Mouse (Mus musculus) embryonic facial prominence, embryonic 11.5 days (tissue): ENCODE measurements around the gene Cnga4. TPM values are rescaled to one million over a fixed set of nuclear protein-coding genes. Genes with fewer than 3 reads are reported as not detected.
"Not testable (repeated sequence)": the region's sequence is repeated elsewhere in the genome, so short reads cannot be mapped to it uniquely, and the experiment has no call there.

ENCODE experiments used
- ATAC-seq: fragments of 200-750 bp; cut with Nextera tagmentation; replicated peaks from 2 replicates; pipeline ENCODE4 v1.8.0; 2017; ENCODE audit warnings: low read depth; ENCODE audit not compliant: insufficient number of reproducible peaks, low FRiP score, low TSS enrichment
- DNase-seq: peaks from one replicate; pipeline ENCODE4 v3.0.0-alpha.2; 2015; ENCODE audit warnings: low spot score
- H3K27ac ChIP-seq: fragments of 300-500 bp; sonication (generic); replicated peaks from 2 replicates; pipeline ENCODE4 v1.5.1; 2014; ENCODE audit warnings: mild to moderate bottlenecking, low read depth, low read length, control low read depth
- H3K27me3 ChIP-seq: fragments of 300-500 bp; sonication (generic); 2 replicates; pipeline ENCODE4 v1.6.1; 2014; ENCODE audit warnings: mild to moderate bottlenecking, low read length, moderate library complexity, mixed read lengths; ENCODE audit not compliant: control insufficient read depth, insufficient read depth
- H3K36me3 ChIP-seq: fragments of 300-500 bp; sonication (generic); replicated peaks from 2 replicates; pipeline ENCODE4 v1.6.1; 2014; ENCODE audit warnings: low read depth, mild to moderate bottlenecking, low read length, moderate library complexity, mixed read lengths; ENCODE audit not compliant: control insufficient read depth, insufficient read depth
- H3K4me1 ChIP-seq: fragments of 300-500 bp; sonication (generic); 2 replicates; pipeline ENCODE4 v1.6.1; 2014; ENCODE audit warnings: low read length, mixed read lengths; ENCODE audit not compliant: control insufficient read depth, insufficient read depth
- H3K4me2 ChIP-seq: fragments of 300-500 bp; sonication (generic); 2 replicates; pipeline ENCODE4 v1.6.1; 2014; ENCODE audit warnings: low read depth, mild to moderate bottlenecking, control low read depth, low read length, moderate library complexity
- H3K4me3 ChIP-seq: fragments of 300-500 bp; sonication (generic); 2 replicates; pipeline ENCODE4 v1.5.1; 2014; ENCODE audit warnings: low read depth, low read length, control low read depth
- H3K9ac ChIP-seq: fragments of 300-500 bp; sonication (generic); replicated peaks from 2 replicates; pipeline ENCODE4 v1.6.1; 2014; ENCODE audit warnings: mild to moderate bottlenecking, control low read depth, low read length
- H3K9me3 ChIP-seq: fragments of 300-500 bp; sonication (generic); replicated peaks from 2 replicates; pipeline ENCODE4 v1.6.1; 2016; ENCODE audit warnings: mild to moderate bottlenecking, low read length, inconsistent platforms, mixed read lengths; ENCODE audit not compliant: control insufficient read depth
- WGBS: fragments of 180-500 bp; shearing (Covaris S2); extraction: QIAGEN DNeasy Blood & Tissue Kit; methylation state at CpG from one replicate; pipeline ENCODE4 v1.1.7; 2014; 5-methylcytosine and 5-hydroxymethylcytosine counted together
- polyA plus RNA-seq: library from polyadenylated mRNA; unstranded; fragments of >200 nt; fragmentation: Nextera tagmentation; extraction: Ambion mirVana; gene quantifications from 2 replicates; pipeline ENCODE4 v1.2.1, GENCODE M21; 2014

The Cnga4 gene
- polyA plus RNA-seq, 1 experiment from 2014 or later, result not detected

GRCm38 (mm10) chr7:105437979-105438772 lies 33.8 kb downstream of the Cnga4 start:
- Histone ChIP-seq H3K9ac (no peak overlapping the region), H3K27ac (no peak overlapping the region), H3K27me3 (no peaks in the 10 kb centered on the region), H3K9me3 (no peaks in the 10 kb centered on the region), H3K4me2 (no peak overlapping the region), H3K36me3 (no peaks in the 10 kb centered on the region), H3K4me3 (no peak overlapping the region), H3K4me1 (no peaks in the 10 kb centered on the region)
- 66% methylated on average over 7 of the region's 7 CpGs for WGBS
- no peak for ATAC-seq
- no peak for DNase-seq

- H3K4me2 ChIP-seq, result no peak overlapping the region
- no peaks in the 10 kb centered on the region for H3K27me3 ChIP-seq
- WGBS, result 70% methylated on average over 4 of the region's 4 CpGs
- no peak overlapping the region for H3K27ac ChIP-seq
- H3K36me3 ChIP-seq, result no peaks in the 10 kb centered on the region
- H3K4me1 ChIP-seq, result no peaks in the 10 kb centered on the region
- DNase-seq (no peak), ATAC-seq (no peak)
- H3K9me3 ChIP-seq, result no peaks in the 10 kb centered on the region
- H3K9ac ChIP-seq, result no peak overlapping the region
- H3K4me3 ChIP-seq, result no peak overlapping the region
Observed at GRCm38 (mm10) chr7:105441426-105441825, 37.1 kb downstream of the Cnga4 start.

GRCm38 (mm10) chr7:105445076-105445475 lies 40.7 kb downstream of the Cnga4 start:
- Histone ChIP-seq H3K27me3 (no peaks in the 10 kb centered on the region), H3K4me2 (no peak overlapping the region), H3K27ac (no peak overlapping the region), H3K36me3 (no peaks in the 10 kb centered on the region), H3K4me3 (no peak overlapping the region), H3K9ac (no peak overlapping the region), H3K9me3 (no peaks in the 10 kb centered on the region), H3K4me1 (no peaks in the 10 kb centered on the region)
- ATAC-seq, result no peak
- WGBS, result 70% methylated on average over 3 of the region's 3 CpGs
- no peak for DNase-seq

- ATAC-seq, H3K9me3 ChIP-seq, H3K4me2 ChIP-seq, H3K36me3 ChIP-seq, H3K9ac ChIP-seq, H3K4me1 ChIP-seq, H3K27me3 ChIP-seq, DNase-seq, H3K27ac ChIP-seq, H3K4me3 ChIP-seq: not testable (repeated sequence)
- WGBS, result 87% methylated on average over 4 of the region's 4 CpGs
Observed at GRCm38 (mm10) chr7:105453345-105453744, 49.0 kb downstream of the Cnga4 start.

Other genes starting within 250 kb of the Cnga4 start
- gene Olfr684, start 240.9 kb upstream of the Cnga4 start, polyA plus RNA-seq, result not detected in 2 replicates
- gene Olfr685, start 218.6 kb upstream of the Cnga4 start, polyA plus RNA-seq, result not detected in 2 replicates
- gene Olfr686, start 197.1 kb upstream of the Cnga4 start, polyA plus RNA-seq, result not detected in 2 replicates
- not detected in 2 replicates for gene Olfr688, start 116.5 kb upstream of the Cnga4 start, polyA plus RNA-seq
- gene Olfr689, start 93.4 kb upstream of the Cnga4 start, polyA plus RNA-seq, result not detected in 2 replicates
- gene Olfr690, start 70.5 kb upstream of the Cnga4 start, polyA plus RNA-seq, result not detected in 2 replicates
- gene Olfr691, start 62.3 kb upstream of the Cnga4 start, polyA plus RNA-seq, result not detected in 2 replicates
- not detected in 2 replicates for gene Olfr692, start 36.3 kb upstream of the Cnga4 start, polyA plus RNA-seq
- gene Gm5901, start 29.5 kb upstream of the Cnga4 start, polyA plus RNA-seq, result not detected in 2 replicates
- 26.7 and 30.3 TPM in 2 replicates for gene Fam160a2, start 4.5 kb upstream of the Cnga4 start, polyA plus RNA-seq
- 0.10 and 0.15 TPM in 2 replicates for gene Cckbr, start 21.2 kb downstream of the Cnga4 start, polyA plus RNA-seq
- gene Cavin3, start 77.7 kb downstream of the Cnga4 start, polyA plus RNA-seq, result 23.9 and 25.7 TPM in 2 replicates
- 38.5 and 45.2 TPM in 2 replicates for gene Smpd1, start 149.8 kb downstream of the Cnga4 start, polyA plus RNA-seq
- 59.7 and 68.7 TPM in 2 replicates for gene Apbb1, start 177.1 kb downstream of the Cnga4 start, polyA plus RNA-seq
- 0.14 and 0.59 TPM in 2 replicates for gene Hpx, start 195.6 kb downstream of the Cnga4 start, polyA plus RNA-seq
- 19.2 and 23.6 TPM in 2 replicates for gene Trim3, start 229.0 kb downstream of the Cnga4 start, polyA plus RNA-seq
- gene Timm10b, start 235.5 kb downstream of the Cnga4 start, polyA plus RNA-seq, result 150 and 152 TPM in 2 replicates
- 71.2 and 76.3 TPM in 2 replicates for gene Arfip2, start 235.8 kb downstream of the Cnga4 start, polyA plus RNA-seq
- 7.7 and 11.4 TPM in 2 replicates for gene Gm45799, start 236.0 kb downstream of the Cnga4 start, polyA plus RNA-seq
- gene Dnhd1, start 246.3 kb downstream of the Cnga4 start, polyA plus RNA-seq, result 0.28 and 1.4 TPM in 2 replicates